Mouse (Mus musculus): Measurements from ENCODE around the gene Wnt2b. TPM values are rescaled to one million over a fixed set of nuclear protein-coding genes. Genes with fewer than 3 reads are reported as not detected.

Gene Wnt2b
- polyA plus RNA-seq (2014; fragmentation: Illumina TruSeq; extraction: RNeasy Lipid Tissue Mini Kit (QIAGEN cat#74804)), result 25.6 TPM

DNA sequence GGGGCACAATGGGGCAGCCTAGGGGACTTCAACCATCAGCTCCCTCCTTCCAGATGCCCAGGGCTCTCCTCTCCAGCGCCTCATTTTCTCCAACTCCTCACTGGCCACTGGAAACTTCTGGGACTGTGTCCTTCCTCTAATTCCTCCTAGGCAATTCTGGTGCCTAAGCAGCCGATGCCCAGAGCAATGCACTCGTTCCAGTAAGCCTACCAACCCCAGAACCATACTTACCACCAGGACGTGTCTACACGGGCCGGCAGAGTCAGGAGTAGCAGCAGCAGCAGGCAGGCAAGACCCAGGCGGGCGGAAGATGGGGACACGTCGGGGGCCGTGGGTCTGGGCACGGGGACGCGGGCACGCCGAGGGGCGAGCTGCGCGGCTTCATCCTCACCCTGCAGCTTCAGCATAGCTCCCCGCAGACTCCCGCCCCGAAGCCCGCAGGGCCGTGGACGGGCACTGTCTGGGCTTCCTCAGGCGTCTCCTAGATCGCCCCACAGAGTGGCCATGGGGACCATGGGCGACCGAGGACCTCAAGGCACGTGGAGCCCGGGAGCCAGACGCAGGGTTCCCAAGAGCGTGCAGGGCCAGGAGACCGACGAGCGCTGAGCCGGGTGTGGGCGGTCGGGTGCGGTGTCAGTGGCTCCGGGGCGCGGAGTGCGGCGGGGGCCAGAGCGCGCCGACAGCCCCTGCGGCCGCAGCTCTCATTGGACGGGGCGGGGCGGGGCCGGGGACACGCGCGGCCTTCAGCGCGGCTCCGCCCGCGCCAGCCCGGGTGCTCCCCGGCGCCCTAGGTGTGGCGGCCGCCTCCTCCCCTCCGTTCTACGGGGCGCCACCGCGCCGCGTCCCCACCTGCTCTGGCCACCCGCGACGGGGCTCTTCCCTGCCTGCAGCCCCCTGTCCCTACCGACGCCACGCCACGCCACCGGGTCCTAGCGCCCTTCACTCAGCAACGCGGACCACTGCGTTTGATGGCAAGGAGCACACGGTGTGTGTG, at the start of gene Wnt2b:
Gene Wnt2b, minus strand, starts transcription at position 856 of the 994 bp plus-strand sequence.

Other genes starting within 250 kb of the Wnt2b start
- not detected for gene Ppm1j, start 180.9 kb downstream of the Wnt2b start, polyA plus RNA-seq (2014; fragmentation: Illumina TruSeq; extraction: RNeasy Lipid Tissue Mini Kit (QIAGEN cat#74804))
- not detected for gene Fam19a3, start 180.1 kb downstream of the Wnt2b start, polyA plus RNA-seq (2014; fragmentation: Illumina TruSeq; extraction: RNeasy Lipid Tissue Mini Kit (QIAGEN cat#74804))
- 16.5 TPM for gene Rhoc, start 173.5 kb downstream of the Wnt2b start, polyA plus RNA-seq (2014; fragmentation: Illumina TruSeq; extraction: RNeasy Lipid Tissue Mini Kit (QIAGEN cat#74804))
- 1.4 TPM for gene Mov10, start 143.4 kb downstream of the Wnt2b start, polyA plus RNA-seq (2014; fragmentation: Illumina TruSeq; extraction: RNeasy Lipid Tissue Mini Kit (QIAGEN cat#74804))
- gene St7l, start 97.9 kb downstream of the Wnt2b start, polyA plus RNA-seq (2014; fragmentation: Illumina TruSeq; extraction: RNeasy Lipid Tissue Mini Kit (QIAGEN cat#74804)), result 85.1 TPM
- 275 TPM for gene Capza1, start 97.4 kb downstream of the Wnt2b start, polyA plus RNA-seq (2014; fragmentation: Illumina TruSeq; extraction: RNeasy Lipid Tissue Mini Kit (QIAGEN cat#74804))
- gene Cttnbp2nl, start 91.2 kb upstream of the Wnt2b start, polyA plus RNA-seq (2014; fragmentation: Illumina TruSeq; extraction: RNeasy Lipid Tissue Mini Kit (QIAGEN cat#74804)), result 53.9 TPM
- not detected for gene 4930564D02Rik, start 104.9 kb upstream of the Wnt2b start, polyA plus RNA-seq (2014; fragmentation: Illumina TruSeq; extraction: RNeasy Lipid Tissue Mini Kit (QIAGEN cat#74804))